24 mouse cellular contexts compared by ENCODE assay signal in the genomic region with DNA sequence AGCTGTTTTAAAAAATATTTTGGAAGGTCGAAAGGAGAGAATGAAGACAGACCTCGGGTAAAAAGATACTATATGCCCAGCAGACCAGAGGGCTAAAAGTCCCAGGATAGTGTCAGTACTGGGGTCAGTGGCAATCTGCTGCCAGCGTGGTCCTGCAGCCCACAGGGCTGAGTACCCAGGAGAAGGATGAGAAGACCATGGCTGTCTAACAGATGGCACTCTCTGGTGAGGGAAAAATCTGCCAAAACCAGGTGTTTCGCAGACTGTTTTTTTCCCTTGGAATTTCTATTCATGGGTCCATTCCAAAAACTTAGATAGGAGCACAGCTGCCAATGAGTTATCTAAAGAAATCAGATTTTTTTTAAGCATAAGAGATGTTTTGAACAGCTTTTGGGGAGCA.
DNase-seq lines count a peak whose midpoint lies in the region; ATAC-seq lines count a peak whose summit lies in the region.
"Had no signal": no experiment of that assay in that cellular context is flagged by ENCODE, and none has a peak within 500 bp of the region (broad histone marks: within the 10 kb centered on the region; RNA-seq: fewer than 3 reads in every experiment).

No protein-coding gene starts in this region.

- H3K9me3 ChIP-seq in midbrain, embryonic 10.5 days (replicated peaks) = no peaks in the 10 kb centered on the region
- H3K9me3 ChIP-seq: embryonic facial prominence, embryonic 15.5 days; forebrain, embryonic 10.5 days; heart, embryonic 12.5 days; hindbrain, embryonic 12.5 days had no signal

- ATAC-seq in cerebellum, adult (ENCODE audit: insufficient number of reproducible peaks, low FRiP score, low TSS enrichment) = peak; percentile 49; the same call in 1 of the 2 replicates
- ATAC-seq: CD4-positive, CD25-positive, alpha-beta regulatory T cell, adult 4 months; forebrain, embryonic 14.5 days; hindbrain, embryonic 16.5 days; inflammation-experienced regulatory T-cells, adult 6 months had no signal

- no peaks in the 10 kb centered on the region for H3K36me3 ChIP-seq in midbrain, embryonic 10.5 days
- H3K36me3 ChIP-seq: embryonic facial prominence, embryonic 15.5 days; forebrain, embryonic 10.5 days; G1E; heart, embryonic 12.5 days; hindbrain, embryonic 12.5 days had no signal

- H3K27ac ChIP-seq in midbrain, embryonic 10.5 days (replicated peaks) = no peak overlapping the region
- H3K27ac ChIP-seq: embryonic facial prominence, embryonic 15.5 days; forebrain, embryonic 10.5 days; gastrocnemius, adult 2 months; hindbrain, embryonic 12.5 days had no signal

- WGBS in midbrain, embryonic 10.5 days = 85% methylated on average over 4 of the region's 4 CpGs

- no peak overlapping the region for H3K4me3 ChIP-seq in midbrain, embryonic 10.5 days
- H3K4me3 ChIP-seq: embryonic facial prominence, embryonic 15.5 days; erythroblast, embryonic 14.5 days; forebrain, embryonic 10.5 days; gastrocnemius, adult 2 months; heart, embryonic 12.5 days; hindbrain, embryonic 12.5 days had no signal

- DNase-seq in cerebellum, postnatal 4 days (ENCODE audit: low spot score in 2 of 2) = no peak
- DNase-seq in layer of hippocampus, adult 9-11 months = peak; percentile 14
- no peak for DNase-seq in layer of hippocampus, adult 9-10 months (ENCODE audit: low spot score)
- peak; percentile 53 for DNase-seq in brain, adult 2 months (ENCODE audit: low read depth, low spot score)
- DNase-seq in cerebellum, adult 9-11 months = peak; percentile 14
- no peak for DNase-seq in heart, postnatal 4 days
- DNase-seq in midbrain, embryonic 10.5 days (ENCODE audit: low spot score) = no peak
- DNase-seq: adrenal gland, postnatal 10 days; B cell, adult 2 months; embryo, embryonic 11 days; gastrocnemius, adult 2 months; gastrocnemius, postnatal 25 days; kidney, adult 11 months had no signal

- H3K4me1 ChIP-seq in midbrain, embryonic 10.5 days = no peaks in the 10 kb centered on the region
- H3K4me1 ChIP-seq: embryonic facial prominence, embryonic 15.5 days; forebrain, embryonic 10.5 days; heart, embryonic 12.5 days; hindbrain, embryonic 12.5 days had no signal

- no peaks in the 10 kb centered on the region for H3K27me3 ChIP-seq in midbrain, embryonic 10.5 days (ENCODE audit: low read depth, poor library complexity, severe bottlenecking)
- H3K27me3 ChIP-seq: embryonic facial prominence, embryonic 15.5 days; heart, embryonic 12.5 days; hindbrain, embryonic 12.5 days had no signal

Comparison
In these comparisons a context has a peak if more than half of its experiments do, and no peak if none do; other contexts are left out.
1. DNase-seq: peak in layer of hippocampus, adult 9-11 months (single experiment), brain, adult 2 months (single experiment) and cerebellum, adult 9-11 months (single experiment); none in cerebellum, postnatal 4 days (0 of 2), layer of hippocampus, adult 9-10 months (single experiment), heart, postnatal 4 days (single experiment) and midbrain, embryonic 10.5 days (single experiment).